Mouse (Mus musculus) ES-E14 (cell line): Measurements from ENCODE around the gene Pdzd2. TPM values are rescaled to one million over a fixed set of nuclear protein-coding genes. Genes with fewer than 3 reads are reported as not detected.

Source experiments
- DNase-seq: peaks from one replicate; pipeline ENCODE4 v3.0.0-alpha.2; 2013; ENCODE audit warnings: low read depth, low spot score
- H3K27ac ChIP-seq: 2 replicates; pipeline ENCODE4 v1.5.1; 2012; ENCODE audit warnings: low read depth, mild to moderate bottlenecking, low read length, moderate library complexity, mixed read lengths; ENCODE audit not compliant: poor library complexity, insufficient read depth, severe bottlenecking
- H3K36me3 ChIP-seq: 2 replicates; pipeline ENCODE4 v1.6.1; 2012; ENCODE audit warnings: mild to moderate bottlenecking, low read length, moderate library complexity, mixed read lengths; ENCODE audit not compliant: control insufficient read depth, poor library complexity, insufficient read depth, severe bottlenecking
- H3K4me1 ChIP-seq, 2 experiments: fragments of 150-350 bp in 1 of 2; sonication (generic) in 1 of 2; 2 replicates each; pipeline ENCODE4 v1.6.1; 2012; ENCODE audit warnings: low read length in 2 of 2, mild to moderate bottlenecking in 1 of 2, mixed read lengths in 1 of 2; ENCODE audit not compliant: control insufficient read depth in 2 of 2, insufficient read depth in 2 of 2, poor library complexity in 1 of 2
- H3K4me3 ChIP-seq, 2 experiments: fragments of 150-350 bp in 1 of 2; sonication (generic) in 1 of 2; 2 replicates each; pipeline ENCODE4 v1.5.1; 2012; ENCODE audit warnings: low read length in 2 of 2, low read depth in 1 of 2, mild to moderate bottlenecking in 1 of 2, mixed read lengths in 1 of 2; ENCODE audit not compliant: insufficient read depth in 1 of 2, poor library complexity in 1 of 2, severe bottlenecking in 1 of 2
- H3K9ac ChIP-seq: 2 replicates; pipeline ENCODE4 v1.6.1; 2012; ENCODE audit warnings: low read depth, mild to moderate bottlenecking, low read length, mixed read lengths; ENCODE audit not compliant: poor library complexity, insufficient read depth, severe bottlenecking
- H3K9me3 ChIP-seq: fragments of 150-350 bp; sonication (generic); 2 replicates; pipeline ENCODE4 v1.6.1; 2012; ENCODE audit warnings: low read depth, mild to moderate bottlenecking, low read length; ENCODE audit not compliant: control insufficient read depth, insufficient read depth
- CHD2 ChIP-seq: IDR thresholded peaks from 2 replicates; pipeline ENCODE4 v1.6.1; 2014; ENCODE audit warnings: mild to moderate bottlenecking, low read depth, low read length, inconsistent platforms
- HCFC1 ChIP-seq: IDR thresholded peaks from 2 replicates; pipeline ENCODE4 v1.6.1; 2012; ENCODE audit warnings: low read length, inconsistent platforms, borderline replicate concordance; ENCODE audit not compliant: insufficient read depth
- MAFK ChIP-seq: IDR thresholded peaks from 2 replicates; pipeline ENCODE4 v1.6.1; 2014; ENCODE audit warnings: mild to moderate bottlenecking, low read depth, low read length, inconsistent platforms; ENCODE audit not compliant: insufficient read depth
- ZC3H11A ChIP-seq: IDR thresholded peaks from 2 replicates; pipeline ENCODE4 v1.6.1; 2012; ENCODE audit warnings: low read depth, mild to moderate bottlenecking, inconsistent platforms, low read length, borderline replicate concordance
- ZNF384 ChIP-seq: IDR thresholded peaks from 2 replicates; pipeline ENCODE4 v1.6.1; 2012; ENCODE audit warnings: low read depth, low read length, inconsistent platforms
- in situ Hi-C, 2 experiments: fragments of 600-800 bp; cut with MboI; formaldehyde crosslinking; loops; one replicate each; pipeline ENCODE4 v1.15.1; 2025; ENCODE audit warnings: low sequenced_read_pairs in 2 of 2, inconsistent platforms in 1 of 2; ENCODE audit not compliant: unreplicated experiment in 2 of 2
- total RNA-seq: library from RNA; depleted of rRNA; stranded (reverse); fragments of 300-350 nt; gene quantifications from 2 replicates; pipeline ENCODE4 v1.2.3, GENCODE M21; 2012

Pdzd2 gene
- total RNA-seq, 1 experiment = 6.3 TPM

DNA sequence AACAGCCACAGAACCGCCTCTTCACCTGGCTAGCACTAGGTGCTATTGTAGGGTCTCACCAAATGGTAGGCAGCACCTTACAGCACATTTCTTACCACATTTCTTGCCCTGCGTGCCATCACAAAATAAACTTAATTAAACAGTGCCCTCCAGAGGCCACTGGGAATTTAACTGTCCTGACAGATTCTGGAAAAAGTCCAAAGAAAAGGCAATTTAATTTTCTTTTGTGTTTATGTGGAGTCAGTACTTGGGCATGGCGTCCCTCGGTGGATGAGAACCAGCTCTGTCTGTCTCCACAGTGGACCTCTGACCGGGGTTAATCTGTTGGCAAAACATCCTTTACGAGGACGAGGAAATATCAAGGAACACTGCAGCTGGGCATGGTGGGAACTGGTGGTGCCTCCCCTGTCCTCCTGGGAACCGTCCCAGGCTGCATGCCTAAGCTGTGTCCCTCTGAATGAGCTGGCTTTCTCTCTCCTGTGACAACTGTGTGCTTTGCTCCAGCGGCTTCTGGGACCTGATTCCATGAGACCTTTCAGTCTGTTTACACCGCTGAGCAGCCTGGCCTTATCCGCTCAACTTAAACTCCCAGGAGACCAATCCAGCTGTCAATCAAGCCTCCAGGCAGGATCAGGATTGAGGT is 162.5 kb downstream of the Pdzd2 start:
- Histone ChIP-seq H3K9ac (no peak overlapping the region), H3K9me3 (no peaks in the 10 kb centered on the region), H3K4me1 (no peaks in the 10 kb centered on the region), H3K36me3 (no peaks in the 10 kb centered on the region), H3K4me3 (no peak overlapping the region), H3K27ac (no peak overlapping the region)
- peak; percentile 21 for DNase-seq
- in situ Hi-C loops = loop anchor here (10.0 kb wide), 1 partner anchor 202 kb away; no protein-coding TSS in a partner anchor
- TF ChIP-seq MAFK = no peak
- 0 out of 2 replicates have a peak, but pooled peaks have one; percentile 64 for TF ChIP-seq ZC3H11A
- TF ChIP-seq ZNF384 = no peak

DNA sequence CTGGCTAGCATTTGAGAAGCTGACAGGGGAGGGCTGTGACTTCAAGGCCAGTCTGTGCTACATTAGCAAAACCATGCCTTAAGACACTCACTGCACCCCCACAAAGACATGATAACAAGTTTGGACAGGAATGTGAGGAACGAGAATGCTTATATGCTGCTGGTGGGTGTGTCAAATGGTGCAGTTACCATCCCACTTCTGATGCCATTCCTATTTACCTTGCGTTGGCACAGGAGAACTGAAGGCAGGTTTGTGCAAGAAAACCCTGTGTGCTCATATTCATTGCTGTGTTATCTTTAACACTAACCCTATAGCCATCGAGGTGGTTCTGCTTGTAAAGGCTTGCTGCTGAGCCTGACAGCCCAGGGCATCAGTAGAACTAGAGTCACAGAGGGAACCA is 166.1 kb downstream of the Pdzd2 start:
- Histone ChIP-seq H3K27ac (no peak overlapping the region), H3K4me3 (no peak overlapping the region), H3K36me3 (no peaks in the 10 kb centered on the region), H3K4me1 (no peaks in the 10 kb centered on the region), H3K9me3 (no peaks in the 10 kb centered on the region), H3K9ac (no peak overlapping the region)
- in situ Hi-C loops = loop anchor here (10.0 kb wide), 1 partner anchor 199 kb away; no protein-coding TSS in a partner anchor
- TF ChIP-seq ZNF384 (no peak), CHD2 (no peak), HCFC1 (no peak), ZC3H11A (no peak), MAFK (no peak)
- DNase-seq = no peak

DNA sequence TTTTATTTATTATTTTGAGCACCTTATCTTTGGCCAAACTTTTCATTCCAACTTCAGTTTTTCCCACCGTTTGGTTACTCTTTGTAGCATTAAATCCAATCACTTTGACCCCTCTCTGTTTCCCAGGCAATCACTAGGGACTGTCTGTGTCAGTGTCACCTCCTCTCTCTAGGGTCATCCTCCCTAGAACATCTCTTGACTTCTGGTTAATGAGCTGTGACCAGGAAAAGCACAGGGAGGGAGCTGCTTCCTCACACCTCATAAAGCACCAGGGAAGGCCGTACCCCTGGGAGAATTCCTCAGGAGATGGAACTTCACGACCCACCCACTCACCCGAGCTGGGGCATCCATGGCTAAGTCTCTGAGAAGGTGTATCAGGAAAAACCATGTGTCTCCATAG is 168.6 kb downstream of the Pdzd2 start:
- in situ Hi-C loops = loop anchor here (10.0 kb wide), 1 partner anchor 196 kb away; no protein-coding TSS in a partner anchor
- TF ChIP-seq HCFC1 (no peak), ZC3H11A (no peak), CHD2 (no peak), ZNF384 (no peak), MAFK (no peak)
- H3K9ac ChIP-seq = no peak overlapping the region
- DNase-seq = no peak
- no peak overlapping the region for H3K4me3 ChIP-seq
- H3K9me3 ChIP-seq = no peaks in the 10 kb centered on the region
- H3K36me3 ChIP-seq = no peaks in the 10 kb centered on the region
- H3K27ac ChIP-seq = no peak overlapping the region
- H3K4me1 ChIP-seq = peaks cover 0 to 6% of the 10 kb centered on the region in 2 experiments; a peak in 2 of 4 replicates

DNA sequence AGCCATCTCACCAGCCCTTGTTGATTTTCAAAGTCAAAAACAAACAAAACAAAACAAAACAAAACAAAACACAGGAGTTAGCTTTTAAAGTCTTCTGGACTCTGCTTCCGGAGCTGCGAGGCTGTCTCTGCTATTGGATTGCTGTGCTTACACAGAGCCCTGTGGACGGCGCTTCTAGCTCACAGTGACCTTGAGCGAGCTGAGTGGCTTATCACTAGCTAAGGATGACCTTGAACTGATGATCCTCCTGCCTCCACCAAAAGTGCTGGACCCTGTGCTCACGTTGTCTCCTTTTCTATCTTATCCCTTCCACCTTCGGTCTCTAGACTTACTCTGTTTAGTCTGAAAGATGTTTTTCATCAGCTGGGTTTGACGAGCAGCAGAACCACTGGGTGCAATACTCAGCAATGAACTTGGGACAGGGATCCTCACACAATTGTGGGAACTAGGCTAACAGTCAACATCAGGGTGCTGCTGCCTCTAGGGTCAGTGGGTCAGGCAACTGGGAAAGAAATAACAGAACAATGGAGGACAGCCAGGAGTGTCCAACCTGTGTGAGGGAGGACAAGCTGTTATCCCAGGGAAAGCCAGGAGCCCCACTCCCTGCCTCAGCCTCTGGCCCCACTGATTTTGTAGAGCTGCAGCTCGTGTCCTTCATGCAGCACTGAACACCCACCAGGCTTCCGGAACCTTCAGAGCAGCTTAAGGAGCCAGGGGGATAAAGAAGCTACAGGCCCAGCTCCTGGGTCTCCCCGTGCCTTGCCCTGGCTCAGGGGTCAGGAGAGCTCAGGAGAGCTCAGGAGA is 172.9 kb downstream of the Pdzd2 start:
- Histone ChIP-seq H3K9me3 (no peaks in the 10 kb centered on the region), H3K27ac (no peak overlapping the region), H3K36me3 (no peaks in the 10 kb centered on the region), H3K9ac (no peak overlapping the region), H3K4me3 (no peak overlapping the region), H3K4me1 (peaks cover 0 to 8% of the 10 kb centered on the region in 2 experiments; a peak in 2 of 4 replicates)
- in situ Hi-C loops = no loop called here
- TF ChIP-seq HCFC1 (no peak), ZC3H11A (no peak)
- DNase-seq = no peak

DNA sequence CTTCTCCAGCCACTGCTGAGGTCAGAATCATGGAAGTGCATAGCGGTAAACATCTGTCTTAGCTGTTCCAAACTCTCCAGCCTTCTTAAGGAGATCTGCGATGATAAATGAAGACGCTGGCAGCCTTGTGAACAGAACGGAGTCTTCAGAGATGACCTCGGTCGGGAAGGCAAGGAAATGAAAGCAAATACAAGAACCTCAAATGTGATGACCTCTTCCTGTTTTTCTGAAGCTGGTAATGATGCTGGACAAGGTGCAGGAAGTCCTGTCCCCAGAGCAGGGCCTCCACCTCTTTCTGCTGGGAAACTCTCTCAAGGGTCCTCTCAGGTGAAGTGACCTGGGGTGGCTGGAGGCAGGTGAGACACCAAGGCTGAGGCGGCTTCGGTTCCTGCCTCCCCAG is 174.4 kb downstream of the Pdzd2 start:
- in situ Hi-C loops = no loop called here
- DNase-seq = no peak
- no peak for TF ChIP-seq HCFC1
- TF ChIP-seq MAFK = no peak
- TF ChIP-seq CHD2 = no peak
- TF ChIP-seq ZNF384 = no peak
- TF ChIP-seq ZC3H11A = no peak
- no peak overlapping the region for H3K9ac ChIP-seq
- no peaks in the 10 kb centered on the region for H3K9me3 ChIP-seq
- H3K36me3 ChIP-seq = no peaks in the 10 kb centered on the region
- H3K27ac ChIP-seq = no peak overlapping the region
- H3K4me1 ChIP-seq = peaks cover 0 to 8% of the 10 kb centered on the region in 2 experiments; a peak in 2 of 4 replicates
- H3K4me3 ChIP-seq = no peak overlapping the region
